Mouse (Mus musculus): ENCODE data around the gene H2-Q4. TPM values are rescaled to one million over a fixed set of nuclear protein-coding genes. Genes with fewer than 3 reads are reported as not detected.
A peak's percentile ranks its signal among the peaks of the same experiment; 100 is the strongest.
"Not testable (repeated sequence)": the region's sequence is repeated elsewhere in the genome, so short reads cannot be mapped to it uniquely, and the experiment has no call there.

The H2-Q4 gene
- total and polyA plus RNA-seq, 3 experiments, result 0.05 TPM; not detected in 2

- H3K36me3 ChIP-seq (replicated peaks); H3K4me1 ChIP-seq (ENCODE audit: insufficient read depth, low read depth, low read length); H3K4me3 ChIP-seq (ENCODE audit: low read depth, low read length); H3K27me3 ChIP-seq (ENCODE audit: insufficient read depth, low read length); ATAC-seq (ENCODE audit: extremely low read depth, insufficient number of reproducible peaks, low FRiP score, poor library complexity, severe bottlenecking); H3K9me3 ChIP-seq (replicated peaks); DNase-seq (ENCODE audit: low spot score): not testable (repeated sequence)
These were observed 33.6 kb downstream of the H2-Q4 start for GRCm38 (mm10) chr17:35413057-35413456.

GRCm38 (mm10) chr17:35415273-35416129 is 36.1 kb downstream of the H2-Q4 start:
- ATAC-seq (ENCODE audit: extremely low read depth, insufficient number of reproducible peaks, low FRiP score, poor library complexity, severe bottlenecking); H3K4me3 ChIP-seq (ENCODE audit: low read depth, low read length); DNase-seq (ENCODE audit: low spot score); H3K36me3 ChIP-seq (replicated peaks); H3K9me3 ChIP-seq (replicated peaks); H3K27me3 ChIP-seq (ENCODE audit: insufficient read depth, low read length); H3K4me1 ChIP-seq (ENCODE audit: insufficient read depth, low read depth, low read length): not testable (repeated sequence)

- Histone ChIP-seq H3K9me3 (replicated peaks) (no peaks in the 10 kb centered on the region), H3K4me1 (ENCODE audit: insufficient read depth, low read depth, low read length) (no peaks in the 10 kb centered on the region), H3K4me3 (ENCODE audit: low read depth, low read length) (no peak overlapping the region), H3K27me3 (ENCODE audit: insufficient read depth, low read length) (no peaks in the 10 kb centered on the region), H3K36me3 (replicated peaks) (no peaks in the 10 kb centered on the region)
- no peak for TF ChIP-seq GATA2 (IDR thresholded peaks at IDR 0.05; ENCODE audit: borderline replicate concordance, low read depth, low read length)
- no peak for TF ChIP-seq POLR2AphosphoS5 (IDR thresholded peaks at IDR 0.05; ENCODE audit: insufficient replicate concordance, low read depth, low read length)
- no peak for TF ChIP-seq GATA1 (IDR thresholded peaks at IDR 0.05; ENCODE audit: borderline replicate concordance, low read length)
- no peak for TF ChIP-seq TAL1 (conservative IDR thresholded peaks at IDR 0.05; ENCODE audit: low read depth, low read length)
- TF ChIP-seq CTCF (IDR thresholded peaks at IDR 0.05; ENCODE audit: low read depth, low read length), result no peak
- DNase-seq (ENCODE audit: low spot score) (no peak), ATAC-seq (ENCODE audit: extremely low read depth, insufficient number of reproducible peaks, low FRiP score, poor library complexity, severe bottlenecking) (no peak)
These were observed 39.4 kb downstream of the H2-Q4 start for GRCm38 (mm10) chr17:35418772-35419171.

- not testable (repeated sequence) for H3K4me1 ChIP-seq (ENCODE audit: insufficient read depth, low read depth, low read length); H3K36me3 ChIP-seq (replicated peaks); H3K4me3 ChIP-seq (ENCODE audit: low read depth, low read length); DNase-seq (ENCODE audit: low spot score); H3K27me3 ChIP-seq (ENCODE audit: insufficient read depth, low read length); ATAC-seq (ENCODE audit: extremely low read depth, insufficient number of reproducible peaks, low FRiP score, poor library complexity, severe bottlenecking); H3K9me3 ChIP-seq (replicated peaks)
These were observed 40.1 kb downstream of the H2-Q4 start for GRCm38 (mm10) chr17:35419564-35419963.

- H3K27me3 ChIP-seq (ENCODE audit: insufficient read depth, low read length); H3K4me1 ChIP-seq (ENCODE audit: insufficient read depth, low read depth, low read length); DNase-seq (ENCODE audit: low spot score); H3K36me3 ChIP-seq (replicated peaks); H3K9me3 ChIP-seq (replicated peaks); H3K4me3 ChIP-seq (ENCODE audit: low read depth, low read length); ATAC-seq (ENCODE audit: extremely low read depth, insufficient number of reproducible peaks, low FRiP score, poor library complexity, severe bottlenecking): not testable (repeated sequence)
- peak; percentile 83 for TF ChIP-seq CTCF (IDR thresholded peaks at IDR 0.05; ENCODE audit: low read depth, low read length)
These were observed 40.9 kb downstream of the H2-Q4 start for GRCm38 (mm10) chr17:35420206-35420810.

- H3K4me1 ChIP-seq (ENCODE audit: insufficient read depth, low read depth, low read length); H3K36me3 ChIP-seq (replicated peaks); H3K27me3 ChIP-seq (ENCODE audit: insufficient read depth, low read length); H3K4me3 ChIP-seq (ENCODE audit: low read depth, low read length); ATAC-seq (ENCODE audit: extremely low read depth, insufficient number of reproducible peaks, low FRiP score, poor library complexity, severe bottlenecking); DNase-seq (ENCODE audit: low spot score); H3K9me3 ChIP-seq (replicated peaks): not testable (repeated sequence)
These were observed 41.9 kb downstream of the H2-Q4 start for GRCm38 (mm10) chr17:35421331-35421730.

- not testable (repeated sequence) for H3K36me3 ChIP-seq (replicated peaks); DNase-seq (ENCODE audit: low spot score); H3K4me3 ChIP-seq (ENCODE audit: low read depth, low read length); H3K4me1 ChIP-seq (ENCODE audit: insufficient read depth, low read depth, low read length); ATAC-seq (ENCODE audit: extremely low read depth, insufficient number of reproducible peaks, low FRiP score, poor library complexity, severe bottlenecking); H3K9me3 ChIP-seq (replicated peaks); H3K27me3 ChIP-seq (ENCODE audit: insufficient read depth, low read length)
These were observed 42.9 kb downstream of the H2-Q4 start for GRCm38 (mm10) chr17:35422360-35422759.

GRCm38 (mm10) chr17:35423131-35423810 is 43.9 kb downstream of the H2-Q4 start:
- not testable (repeated sequence) for H3K9me3 ChIP-seq (replicated peaks); H3K4me1 ChIP-seq (ENCODE audit: insufficient read depth, low read depth, low read length); H3K4me3 ChIP-seq (ENCODE audit: low read depth, low read length); DNase-seq (ENCODE audit: low spot score); H3K27me3 ChIP-seq (ENCODE audit: insufficient read depth, low read length); H3K36me3 ChIP-seq (replicated peaks); ATAC-seq (ENCODE audit: extremely low read depth, insufficient number of reproducible peaks, low FRiP score, poor library complexity, severe bottlenecking)

- H3K27me3 ChIP-seq (ENCODE audit: insufficient read depth, low read length); ATAC-seq (ENCODE audit: extremely low read depth, insufficient number of reproducible peaks, low FRiP score, poor library complexity, severe bottlenecking); H3K4me1 ChIP-seq (ENCODE audit: insufficient read depth, low read depth, low read length); H3K9me3 ChIP-seq (replicated peaks); H3K4me3 ChIP-seq (ENCODE audit: low read depth, low read length); H3K36me3 ChIP-seq (replicated peaks); DNase-seq (ENCODE audit: low spot score): not testable (repeated sequence)
These were observed 44.7 kb downstream of the H2-Q4 start for GRCm38 (mm10) chr17:35424106-35424505.

GRCm38 (mm10) chr17:35424624-35425416 is 45.4 kb downstream of the H2-Q4 start, which contains the start of gene H2-Q6:
Gene H2-Q6 (plus strand): TSS chr17:35424850.
- H3K36me3 ChIP-seq (replicated peaks); H3K4me3 ChIP-seq (ENCODE audit: low read depth, low read length); H3K27me3 ChIP-seq (ENCODE audit: insufficient read depth, low read length); H3K4me1 ChIP-seq (ENCODE audit: insufficient read depth, low read depth, low read length); DNase-seq (ENCODE audit: low spot score); H3K9me3 ChIP-seq (replicated peaks); ATAC-seq (ENCODE audit: extremely low read depth, insufficient number of reproducible peaks, low FRiP score, poor library complexity, severe bottlenecking): not testable (repeated sequence)

All from G1E (cell line).